Mouse (Mus musculus): ENCODE results near the gene Hoxd13. TPM values are rescaled to one million over a fixed set of nuclear protein-coding genes. Genes with fewer than 3 reads are reported as not detected.
A peak's percentile ranks its signal among the peaks of the same experiment; 100 is the strongest.

Gene Hoxd13
- polyA plus RNA-seq, 1 experiment from 2014 or later = not detected

DNA sequence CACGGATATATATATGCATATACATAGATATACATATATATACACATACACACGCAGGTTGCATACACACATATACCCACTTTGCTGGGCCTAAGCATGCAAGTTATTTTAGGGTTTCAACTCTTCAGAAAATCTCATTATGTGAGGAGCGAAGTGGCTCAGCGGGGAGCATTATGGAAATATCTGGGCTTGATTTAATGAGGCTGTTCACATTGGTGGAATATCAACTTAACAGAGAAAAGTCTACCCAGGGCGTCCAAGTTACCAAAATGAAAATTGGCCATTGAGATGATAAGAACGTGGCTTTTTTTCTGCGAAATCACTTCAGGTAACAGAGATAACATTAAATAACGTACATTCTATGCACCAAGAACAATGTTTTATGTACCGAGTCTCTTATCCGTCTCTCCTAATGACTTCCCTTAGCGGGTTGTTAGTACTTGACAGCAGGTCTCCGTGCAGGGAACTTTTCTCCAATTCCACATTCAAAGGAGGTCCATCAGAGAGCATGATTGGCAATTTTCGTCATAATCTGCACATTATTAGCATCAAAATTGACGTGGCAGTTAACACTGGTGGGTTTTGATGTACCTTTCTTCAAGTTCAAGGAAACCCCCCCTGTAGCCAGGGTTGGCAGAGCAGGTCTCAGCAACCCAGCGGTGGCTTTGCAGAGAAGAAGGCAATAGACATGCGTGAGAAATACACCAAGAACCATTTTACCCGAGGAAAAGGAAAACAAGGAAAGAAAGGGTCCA is 14.2 kb upstream of the Hoxd13 start:
- no peak overlapping the region for H3K27ac ChIP-seq (ENCODE audit: low read length)
- peaks cover 3% of the 10 kb centered on the region; the same call in 1 of the 2 replicates for H3K4me1 ChIP-seq (ENCODE audit: control insufficient read depth, insufficient read depth, low read length)
- no peak overlapping the region for H3K9ac ChIP-seq (replicated peaks; ENCODE audit: low read depth, low read length)
- WGBS = 11% methylated on average over 17 of the region's 17 CpGs
- no peak overlapping the region for H3K4me3 ChIP-seq (ENCODE audit: low read depth, low read length)
- H3K9me3 ChIP-seq (ENCODE audit: control insufficient read depth, low read depth, low read length) = no peaks in the 10 kb centered on the region
- no peaks in the 10 kb centered on the region for H3K36me3 ChIP-seq (ENCODE audit: control insufficient read depth, insufficient read depth, low read length)
- no peak overlapping the region for H3K4me2 ChIP-seq (replicated peaks; ENCODE audit: low read depth, low read length)
- peaks cover 58% of the 10 kb centered on the region for H3K27me3 ChIP-seq (ENCODE audit: control insufficient read depth, insufficient read depth, low read length)
- no peak for ATAC-seq (ENCODE audit: insufficient number of reproducible peaks, insufficient read depth, low FRiP score, low read depth)

DNA sequence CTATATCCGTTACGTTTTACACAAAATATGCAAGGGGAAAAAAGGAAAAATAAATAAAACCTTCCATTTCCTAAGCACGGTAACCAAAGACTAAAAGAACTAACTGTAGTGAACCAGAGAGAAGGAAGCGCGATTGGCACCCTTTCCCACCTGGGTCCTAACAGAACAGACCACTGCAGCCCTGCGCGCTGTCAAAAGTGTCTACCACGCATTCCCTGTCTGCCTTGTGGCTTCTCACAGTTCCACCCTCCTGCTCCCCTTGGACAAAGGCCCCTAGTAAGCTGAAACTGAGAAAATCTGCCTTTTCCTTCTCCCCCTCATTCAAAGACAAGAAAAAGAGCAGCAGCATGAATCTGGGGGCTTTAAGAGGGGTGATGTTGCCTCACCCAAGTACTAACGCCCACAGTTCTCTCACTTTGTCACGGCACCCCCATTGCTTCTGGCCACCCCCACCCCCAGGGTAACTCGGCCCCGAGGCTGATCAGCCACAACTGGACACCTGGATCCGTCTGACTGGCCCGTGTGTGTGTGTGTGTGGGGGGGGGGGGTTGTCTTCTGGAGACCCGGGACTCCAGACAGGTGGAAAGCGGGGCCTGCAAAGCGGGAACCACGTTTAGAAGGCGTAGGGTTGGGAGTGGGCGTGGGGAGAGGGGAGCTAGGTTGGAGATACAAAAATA is 13.2 kb upstream of the Hoxd13 start:
- Histone ChIP-seq H3K9ac (replicated peaks; ENCODE audit: low read depth, low read length) (no peak overlapping the region), H3K4me3 (ENCODE audit: low read depth, low read length) (no peak overlapping the region), H3K9me3 (ENCODE audit: control insufficient read depth, low read depth, low read length) (no peaks in the 10 kb centered on the region), H3K36me3 (ENCODE audit: control insufficient read depth, insufficient read depth, low read length) (no peaks in the 10 kb centered on the region), H3K4me1 (ENCODE audit: control insufficient read depth, insufficient read depth, low read length) (peaks cover 3% of the 10 kb centered on the region; the same call in 1 of the 2 replicates), H3K4me2 (replicated peaks; ENCODE audit: low read depth, low read length) (no peak overlapping the region), H3K27me3 (ENCODE audit: control insufficient read depth, insufficient read depth, low read length) (peaks cover 59% of the 10 kb centered on the region), H3K27ac (ENCODE audit: low read length) (no peak overlapping the region)
- ATAC-seq (ENCODE audit: insufficient number of reproducible peaks, insufficient read depth, low FRiP score, low read depth) = no peak
- 5% methylated on average over 19 of the region's 20 CpGs for WGBS

DNA sequence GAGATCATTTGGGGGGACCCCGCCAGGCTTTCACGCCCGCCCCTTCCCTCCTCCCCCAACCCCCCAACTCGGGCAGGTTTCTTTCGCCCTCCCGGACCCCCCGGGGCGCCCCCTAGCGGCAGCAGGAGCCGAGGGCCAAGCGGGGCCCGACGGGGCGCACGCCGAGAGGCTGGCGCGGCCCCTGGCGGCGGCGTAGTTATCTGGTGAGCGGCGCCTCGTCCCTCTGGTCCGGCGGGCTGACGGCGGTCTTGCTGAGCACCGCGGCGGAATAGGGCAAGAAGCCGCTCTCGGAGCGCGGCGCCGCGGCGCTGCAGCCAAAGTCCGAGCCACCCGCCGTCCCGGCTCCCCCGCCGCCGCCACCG is 12.7 kb upstream of the Hoxd13 start:
- WGBS = 2% methylated on average over 44 of the region's 47 CpGs
- H3K9ac ChIP-seq (replicated peaks; ENCODE audit: low read depth, low read length) = no peak overlapping the region
- ATAC-seq (ENCODE audit: insufficient number of reproducible peaks, insufficient read depth, low FRiP score, low read depth) = no peak

DNA sequence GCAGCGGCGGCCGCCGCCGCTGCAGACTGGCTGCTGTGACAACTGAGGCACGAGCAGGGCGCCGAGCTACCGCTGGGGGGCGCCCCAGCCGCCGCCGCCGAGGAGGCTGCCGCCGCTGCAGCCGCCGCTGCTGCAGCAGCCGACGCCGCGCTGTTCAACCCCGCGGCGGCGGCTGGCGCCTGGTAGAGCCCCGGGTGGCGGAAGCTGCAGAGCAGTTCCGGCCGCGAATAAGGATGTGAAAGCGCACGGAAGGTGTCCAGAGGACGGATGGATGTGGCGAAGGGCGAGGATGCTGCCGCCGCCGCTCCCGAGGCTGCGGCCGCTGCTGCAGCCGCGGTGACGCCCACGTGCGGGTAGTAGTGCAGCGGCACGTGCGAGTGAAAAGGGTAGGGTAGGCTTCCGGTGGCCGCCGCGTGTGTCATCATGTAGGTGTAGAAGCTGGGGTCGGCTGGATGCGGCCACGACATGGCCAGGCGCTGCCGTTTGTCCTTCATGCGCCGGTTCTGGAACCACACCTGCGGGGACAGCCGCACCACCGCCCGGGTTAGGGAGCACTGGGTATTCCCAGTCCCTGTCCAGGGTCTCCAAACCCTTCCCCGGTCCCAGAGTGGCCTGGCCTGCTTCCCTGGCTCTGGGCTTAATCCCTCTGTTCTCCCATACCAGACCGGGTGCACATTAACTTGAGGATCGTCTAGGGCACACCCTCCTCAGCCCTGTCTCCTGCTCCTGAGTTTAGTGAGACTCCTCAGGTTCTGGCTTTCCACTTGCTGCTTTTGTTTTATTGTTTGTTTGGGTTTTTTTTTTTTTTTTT is 12.1 kb upstream of the Hoxd13 start:
- Histone ChIP-seq H3K9ac (replicated peaks; ENCODE audit: low read depth, low read length) (no peak overlapping the region), H3K27me3 (ENCODE audit: control insufficient read depth, insufficient read depth, low read length) (peaks cover 59% of the 10 kb centered on the region), H3K36me3 (ENCODE audit: control insufficient read depth, insufficient read depth, low read length) (no peaks in the 10 kb centered on the region), H3K27ac (ENCODE audit: low read length) (no peak overlapping the region), H3K9me3 (ENCODE audit: control insufficient read depth, low read depth, low read length) (no peaks in the 10 kb centered on the region), H3K4me2 (replicated peaks; ENCODE audit: low read depth, low read length) (peak overlapping the region; percentile 47), H3K4me3 (ENCODE audit: low read depth, low read length) (peak overlapping the region; percentile 26), H3K4me1 (ENCODE audit: control insufficient read depth, insufficient read depth, low read length) (peaks cover 3% of the 10 kb centered on the region; the same call in 1 of the 2 replicates)
- WGBS = under 1% methylated on average over 65 of the region's 69 CpGs
- no peak for ATAC-seq (ENCODE audit: insufficient number of reproducible peaks, insufficient read depth, low FRiP score, low read depth)

More for the DNA sequence above, 12.7 kb upstream of the Hoxd13 start:
- H3K4me1 ChIP-seq (ENCODE audit: control insufficient read depth, insufficient read depth, low read length) = peaks cover 3% of the 10 kb centered on the region; the same call in 1 of the 2 replicates
- no peak overlapping the region for H3K27ac ChIP-seq (ENCODE audit: low read length)
- no peaks in the 10 kb centered on the region for H3K36me3 ChIP-seq (ENCODE audit: control insufficient read depth, insufficient read depth, low read length)
- no peaks in the 10 kb centered on the region for H3K9me3 ChIP-seq (ENCODE audit: control insufficient read depth, low read depth, low read length)
- peak overlapping the region; percentile 26 for H3K4me3 ChIP-seq (ENCODE audit: low read depth, low read length)
- H3K4me2 ChIP-seq (replicated peaks; ENCODE audit: low read depth, low read length) = peak overlapping the region; percentile 47
- peaks cover 59% of the 10 kb centered on the region for H3K27me3 ChIP-seq (ENCODE audit: control insufficient read depth, insufficient read depth, low read length)

DNA sequence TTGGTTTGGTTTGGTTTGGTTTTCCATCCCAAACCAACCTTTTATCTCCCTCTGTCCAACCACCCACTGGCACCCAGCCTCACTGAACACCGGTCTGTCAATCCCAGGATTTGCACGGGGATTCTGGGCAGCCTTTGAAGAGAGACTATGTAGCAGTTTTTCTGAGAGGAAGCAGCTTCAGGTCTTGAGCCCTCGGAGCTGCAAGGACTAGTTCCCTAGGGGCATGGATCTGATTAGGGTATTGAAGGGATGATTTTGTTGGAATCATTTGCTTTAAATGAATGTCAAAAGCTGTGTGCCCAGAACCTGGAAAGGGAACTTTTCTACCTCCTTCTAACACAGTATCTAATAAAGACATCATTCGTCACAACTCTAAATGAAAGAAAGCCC is 11.5 kb upstream of the Hoxd13 start:
- Histone ChIP-seq H3K9ac (replicated peaks; ENCODE audit: low read depth, low read length) (no peak overlapping the region), H3K36me3 (ENCODE audit: control insufficient read depth, insufficient read depth, low read length) (no peaks in the 10 kb centered on the region), H3K4me1 (ENCODE audit: control insufficient read depth, insufficient read depth, low read length) (peaks cover 3% of the 10 kb centered on the region; the same call in 1 of the 2 replicates), H3K27ac (ENCODE audit: low read length) (no peak overlapping the region), H3K4me3 (ENCODE audit: low read depth, low read length) (no peak overlapping the region), H3K4me2 (replicated peaks; ENCODE audit: low read depth, low read length) (no peak overlapping the region), H3K9me3 (ENCODE audit: control insufficient read depth, low read depth, low read length) (no peaks in the 10 kb centered on the region), H3K27me3 (ENCODE audit: control insufficient read depth, insufficient read depth, low read length) (peaks cover 61% of the 10 kb centered on the region)
- WGBS = 2% methylated on average over 4 of the region's 4 CpGs
- no peak for ATAC-seq (ENCODE audit: insufficient number of reproducible peaks, insufficient read depth, low FRiP score, low read depth)

DNA sequence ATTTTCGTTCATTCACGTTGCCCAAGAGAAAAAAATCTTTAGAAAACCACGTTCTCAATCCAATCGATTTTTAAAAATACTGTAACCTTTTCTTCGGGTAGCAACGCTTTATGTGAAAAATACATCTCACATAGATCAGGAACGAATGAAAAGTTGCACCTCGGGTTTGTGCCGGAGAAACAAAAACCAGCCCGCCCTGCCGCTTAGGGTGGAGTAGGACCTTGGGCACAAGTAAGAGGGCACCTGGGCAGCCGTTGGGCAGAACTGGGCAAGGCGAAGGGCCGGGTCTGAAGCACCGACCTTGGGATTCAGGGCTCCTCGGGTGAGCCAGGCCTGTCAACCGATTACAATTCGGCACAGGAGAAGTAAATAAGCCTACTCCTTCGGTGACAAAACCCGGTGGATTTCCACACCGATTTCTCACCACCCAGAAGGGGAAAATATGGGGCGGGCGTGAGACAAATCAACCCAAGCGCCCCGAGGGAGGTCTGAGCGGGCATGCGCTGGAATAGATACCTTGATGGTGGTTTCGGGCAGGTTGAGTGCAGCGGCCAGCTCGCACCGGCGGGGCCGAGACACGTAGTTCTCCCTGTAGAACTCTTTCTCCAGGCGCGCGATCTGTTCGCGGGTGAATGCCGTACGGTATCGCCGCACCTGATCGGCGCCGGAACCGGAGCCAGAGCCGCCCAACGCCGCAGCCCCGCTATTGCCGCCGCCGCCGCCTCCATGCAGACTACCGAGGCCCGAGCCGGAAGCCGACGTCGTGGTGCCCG is 10.7 kb upstream of the Hoxd13 start:
- Histone ChIP-seq H3K9ac (replicated peaks; ENCODE audit: low read depth, low read length) (no peak overlapping the region), H3K4me3 (ENCODE audit: low read depth, low read length) (0 out of 2 replicates have a peak overlapping the region, but pooled peaks have one; percentile 8), H3K4me2 (replicated peaks; ENCODE audit: low read depth, low read length) (no peak overlapping the region), H3K4me1 (ENCODE audit: control insufficient read depth, insufficient read depth, low read length) (peaks cover 3% of the 10 kb centered on the region; the same call in 1 of the 2 replicates), H3K27ac (ENCODE audit: low read length) (no peak overlapping the region), H3K9me3 (ENCODE audit: control insufficient read depth, low read depth, low read length) (no peaks in the 10 kb centered on the region), H3K36me3 (ENCODE audit: control insufficient read depth, insufficient read depth, low read length) (no peaks in the 10 kb centered on the region), H3K27me3 (ENCODE audit: control insufficient read depth, insufficient read depth, low read length) (peaks cover 61% of the 10 kb centered on the region)
- no peak for ATAC-seq (ENCODE audit: insufficient number of reproducible peaks, insufficient read depth, low FRiP score, low read depth)
- WGBS = 3% methylated on average over 62 of the region's 62 CpGs

DNA sequence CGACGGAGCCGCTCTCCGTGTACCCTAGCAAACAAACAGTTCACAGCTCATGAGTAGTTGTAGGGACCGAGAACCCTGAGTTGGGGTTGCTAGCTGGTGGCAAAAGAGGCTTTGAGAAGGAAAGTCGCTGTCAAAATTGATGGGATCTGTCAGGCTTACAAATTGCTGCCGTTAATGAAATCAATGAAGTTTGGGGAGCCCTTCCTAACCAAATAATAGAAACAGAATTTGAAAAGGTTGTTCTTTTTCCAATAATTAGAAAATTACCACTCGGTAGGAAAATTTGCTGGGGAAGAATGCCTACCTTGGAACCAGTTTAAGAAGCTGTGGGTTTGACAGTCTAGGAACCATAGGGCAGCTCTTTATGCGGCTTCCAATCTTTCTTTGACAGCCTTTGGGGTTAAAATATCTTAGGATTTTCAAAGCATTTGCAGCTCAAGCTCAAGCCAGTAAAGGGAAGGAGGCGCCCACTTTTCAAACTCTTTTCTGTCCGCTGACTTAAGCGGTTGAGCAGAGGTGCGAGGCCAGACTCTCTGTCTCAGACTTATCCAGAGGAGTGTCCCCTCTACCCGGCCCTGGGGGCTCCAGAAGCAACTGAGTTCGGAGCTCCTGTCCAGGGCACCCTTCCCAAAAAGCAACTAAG is 10.0 kb upstream of the Hoxd13 start:
- no peaks in the 10 kb centered on the region for H3K9me3 ChIP-seq (ENCODE audit: control insufficient read depth, low read depth, low read length)
- H3K4me1 ChIP-seq (ENCODE audit: control insufficient read depth, insufficient read depth, low read length) = peaks cover 3% of the 10 kb centered on the region; the same call in 1 of the 2 replicates
- no peak overlapping the region for H3K4me2 ChIP-seq (replicated peaks; ENCODE audit: low read depth, low read length)
- H3K27me3 ChIP-seq (ENCODE audit: control insufficient read depth, insufficient read depth, low read length) = peaks cover 65% of the 10 kb centered on the region
- H3K27ac ChIP-seq (ENCODE audit: low read length) = no peak overlapping the region
- no peak overlapping the region for H3K9ac ChIP-seq (replicated peaks; ENCODE audit: low read depth, low read length)
- no peaks in the 10 kb centered on the region for H3K36me3 ChIP-seq (ENCODE audit: control insufficient read depth, insufficient read depth, low read length)
- no peak for ATAC-seq (ENCODE audit: insufficient number of reproducible peaks, insufficient read depth, low FRiP score, low read depth)
- H3K4me3 ChIP-seq (ENCODE audit: low read depth, low read length) = peak overlapping the region; percentile 8; the same call in 1 of the 2 replicates
- under 1% methylated on average over 15 of the region's 15 CpGs for WGBS

All from stomach, embryonic 14.5 days (tissue).